Mouse (Mus musculus) hindbrain, embryonic 11.5 days (tissue): ENCODE data around the gene Cish. TPM values are rescaled to one million over a fixed set of nuclear protein-coding genes. Genes with fewer than 3 reads are reported as not detected.

Experiments used
- ATAC-seq: fragments of 200-750 bp; cut with Nextera tagmentation; 2 replicates; pipeline ENCODE4 v1.8.0; 2017; ENCODE audit warnings: mild to moderate bottlenecking, moderate TSS enrichment, moderate library complexity; ENCODE audit not compliant: low FRiP score
- DNase-seq: peaks from one replicate; pipeline ENCODE4 v3.0.0-alpha.2; 2015; ENCODE audit warnings: low spot score
- H3K27ac ChIP-seq: fragments of 300-500 bp; sonication (generic); 2 replicates; pipeline ENCODE4 v1.5.1; 2014; ENCODE audit warnings: mild to moderate bottlenecking, low read depth, low read length
- H3K27me3 ChIP-seq: fragments of 300-500 bp; sonication (generic); 2 replicates; pipeline ENCODE4 v1.6.1; 2014; ENCODE audit warnings: mild to moderate bottlenecking, low read length, moderate library complexity, mixed read lengths; ENCODE audit not compliant: control insufficient read depth, insufficient read depth
- H3K36me3 ChIP-seq: fragments of 300-500 bp; sonication (generic); 2 replicates; pipeline ENCODE4 v1.6.1; 2014; ENCODE audit warnings: mild to moderate bottlenecking, low read length, moderate library complexity, mixed read lengths; ENCODE audit not compliant: control insufficient read depth, insufficient read depth
- H3K4me1 ChIP-seq: fragments of 300-500 bp; sonication (generic); replicated peaks from 2 replicates; pipeline ENCODE4 v1.6.1; 2014; ENCODE audit warnings: low read length, mixed read lengths; ENCODE audit not compliant: control insufficient read depth, insufficient read depth
- H3K4me2 ChIP-seq: fragments of 300-500 bp; sonication (generic); replicated peaks from 2 replicates; pipeline ENCODE4 v1.6.1; 2014; ENCODE audit warnings: mild to moderate bottlenecking, low read depth, low read length
- H3K4me3 ChIP-seq: fragments of 300-500 bp; sonication (generic); 2 replicates; pipeline ENCODE4 v1.5.1; 2014; ENCODE audit warnings: low read depth, low read length
- H3K9ac ChIP-seq: fragments of 300-500 bp; sonication (generic); 2 replicates; pipeline ENCODE4 v1.6.1; 2014; ENCODE audit warnings: low read depth, low read length
- H3K9me3 ChIP-seq: fragments of 300-500 bp; sonication (generic); 2 replicates; pipeline ENCODE4 v1.6.1; 2016; ENCODE audit warnings: low read length; ENCODE audit not compliant: control insufficient read depth
- WGBS: fragments of 180-500 bp; shearing (Covaris S2); extraction: QIAGEN DNeasy Blood & Tissue Kit; methylation state at CpG from one replicate; pipeline ENCODE4 v1.1.7; 2014; 5-methylcytosine and 5-hydroxymethylcytosine counted together
- polyA plus RNA-seq: library from polyadenylated mRNA; unstranded; fragments of >200 nt; fragmentation: Nextera tagmentation; extraction: Ambion mirVana; gene quantifications from 2 replicates; pipeline ENCODE4 v1.2.1, GENCODE M21; 2014

Gene Cish
- polyA plus RNA-seq, 1 experiment from 2014 or later: 6.5 TPM

DNA sequence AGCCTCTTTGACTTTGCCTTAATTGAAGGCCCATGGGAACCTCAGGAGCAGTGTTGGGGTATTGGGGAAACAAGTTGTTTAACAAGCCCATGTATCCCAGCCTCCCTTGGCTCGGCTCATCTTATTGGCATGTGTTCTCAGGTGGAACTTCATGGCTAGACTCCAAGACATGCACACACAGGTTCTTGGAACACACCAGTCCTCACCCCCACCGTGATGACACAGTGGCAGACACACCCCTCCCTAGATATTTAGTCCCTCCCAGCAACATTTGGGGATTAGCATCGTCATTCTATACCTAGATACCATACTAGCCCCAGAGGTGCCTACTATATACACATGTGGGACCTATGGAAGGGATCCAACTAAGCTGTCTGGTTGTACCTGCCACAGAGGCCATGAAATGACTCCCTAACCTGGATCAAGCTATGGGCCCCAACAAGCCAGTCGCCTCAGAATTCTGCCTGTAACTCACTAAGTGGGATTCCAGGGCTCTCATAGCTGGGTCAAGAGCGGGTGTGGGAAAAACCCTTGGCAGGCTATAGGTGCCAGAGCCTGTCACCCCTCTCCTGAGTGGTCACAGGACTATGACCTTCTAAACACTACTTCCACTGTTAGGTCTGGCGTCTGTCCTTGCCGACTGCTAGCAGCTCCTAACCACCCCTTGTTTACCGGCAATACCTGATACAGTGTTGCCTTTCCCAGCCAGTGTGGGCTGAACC lies 2.4 kb downstream of the Cish start:
- WGBS: 92% methylated on average over 8 of the region's 8 CpGs
- H3K27me3 ChIP-seq: peaks cover 3% of the 10 kb centered on the region; the same call in 1 of the 2 replicates
- no peak overlapping the region for H3K4me2 ChIP-seq
- no peak for ATAC-seq
- no peaks in the 10 kb centered on the region for H3K36me3 ChIP-seq
- H3K4me1 ChIP-seq: no peaks in the 10 kb centered on the region; the same call in none of the 2 replicates
- no peak for DNase-seq
- no peak overlapping the region for H3K4me3 ChIP-seq
- H3K9ac ChIP-seq: no peak overlapping the region
- H3K9me3 ChIP-seq: no peaks in the 10 kb centered on the region
- H3K27ac ChIP-seq: no peak overlapping the region

DNA sequence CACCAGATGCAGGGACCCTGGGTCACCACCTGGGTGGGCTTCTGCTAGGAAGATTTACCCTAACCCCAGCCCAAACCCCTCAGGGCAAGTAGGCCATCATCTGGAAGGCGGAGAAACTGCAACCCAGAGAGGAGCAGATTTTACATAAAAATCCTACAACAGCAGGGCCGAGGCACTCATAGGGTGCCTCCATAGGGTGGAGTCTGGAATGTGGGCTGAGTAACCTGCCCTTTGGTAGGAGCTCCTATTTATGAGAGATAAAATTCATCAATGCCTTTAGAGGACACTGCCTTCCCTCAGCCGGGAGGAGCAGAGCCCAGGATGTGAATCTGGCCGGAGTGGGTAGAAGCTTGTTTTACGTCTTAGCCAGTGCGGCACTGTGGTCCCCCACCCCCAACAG lies 3.0 kb downstream of the Cish start:
- 91% methylated on average over 6 of the region's 6 CpGs for WGBS
- Histone ChIP-seq H3K4me2 (no peak overlapping the region), H3K4me1 (no peaks in the 10 kb centered on the region; the same call in none of the 2 replicates), H3K4me3 (no peak overlapping the region), H3K36me3 (no peaks in the 10 kb centered on the region), H3K27me3 (peaks cover 3% of the 10 kb centered on the region; the same call in 1 of the 2 replicates), H3K9me3 (no peaks in the 10 kb centered on the region), H3K27ac (no peak overlapping the region), H3K9ac (no peak overlapping the region)
- ATAC-seq (no peak), DNase-seq (no peak)

DNA sequence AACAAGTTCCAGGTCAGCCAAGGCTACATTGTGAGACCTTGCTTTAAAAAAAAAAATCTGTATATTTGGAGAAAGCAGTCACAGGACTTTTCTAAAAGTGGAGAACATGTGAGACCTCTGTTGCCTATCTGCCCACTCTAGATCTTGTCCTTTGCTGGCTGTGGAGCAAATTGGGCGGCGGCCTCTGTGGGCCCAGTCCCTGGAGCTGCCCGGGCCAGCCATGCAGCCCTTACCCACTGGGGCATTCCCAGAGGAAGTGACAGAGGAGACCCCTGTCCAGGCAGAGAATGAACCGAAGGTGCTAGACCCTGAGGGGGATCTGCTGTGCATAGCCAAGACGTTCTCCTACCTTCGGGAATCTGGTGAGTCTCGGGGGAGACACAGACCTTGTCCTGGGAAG lies 4.0 kb downstream of the Cish start:
- no peaks in the 10 kb centered on the region for H3K9me3 ChIP-seq
- WGBS: 89% methylated on average over 7 of the region's 7 CpGs
- DNase-seq (no peak), ATAC-seq (no peak)
- no peak overlapping the region for H3K4me3 ChIP-seq
- no peaks in the 10 kb centered on the region; the same call in none of the 2 replicates for H3K4me1 ChIP-seq
- H3K9ac ChIP-seq: no peak overlapping the region
- no peaks in the 10 kb centered on the region for H3K36me3 ChIP-seq
- peaks cover 3% of the 10 kb centered on the region; the same call in 1 of the 2 replicates for H3K27me3 ChIP-seq
- no peak overlapping the region for H3K27ac ChIP-seq
- H3K4me2 ChIP-seq: no peak overlapping the region

GRCm38 (mm10) chr9:107300224-107300973 lies 4.6 kb downstream of the Cish start:
- Histone ChIP-seq H3K9ac (no peak overlapping the region), H3K27ac (no peak overlapping the region), H3K36me3 (no peaks in the 10 kb centered on the region), H3K9me3 (no peaks in the 10 kb centered on the region), H3K4me2 (no peak overlapping the region), H3K4me3 (no peak overlapping the region), H3K4me1 (no peaks in the 10 kb centered on the region; the same call in none of the 2 replicates), H3K27me3 (peaks cover 3% of the 10 kb centered on the region; the same call in 1 of the 2 replicates)
- ATAC-seq: no peak
- 91% methylated on average over 30 of the region's 30 CpGs for WGBS
- no peak for DNase-seq

DNA sequence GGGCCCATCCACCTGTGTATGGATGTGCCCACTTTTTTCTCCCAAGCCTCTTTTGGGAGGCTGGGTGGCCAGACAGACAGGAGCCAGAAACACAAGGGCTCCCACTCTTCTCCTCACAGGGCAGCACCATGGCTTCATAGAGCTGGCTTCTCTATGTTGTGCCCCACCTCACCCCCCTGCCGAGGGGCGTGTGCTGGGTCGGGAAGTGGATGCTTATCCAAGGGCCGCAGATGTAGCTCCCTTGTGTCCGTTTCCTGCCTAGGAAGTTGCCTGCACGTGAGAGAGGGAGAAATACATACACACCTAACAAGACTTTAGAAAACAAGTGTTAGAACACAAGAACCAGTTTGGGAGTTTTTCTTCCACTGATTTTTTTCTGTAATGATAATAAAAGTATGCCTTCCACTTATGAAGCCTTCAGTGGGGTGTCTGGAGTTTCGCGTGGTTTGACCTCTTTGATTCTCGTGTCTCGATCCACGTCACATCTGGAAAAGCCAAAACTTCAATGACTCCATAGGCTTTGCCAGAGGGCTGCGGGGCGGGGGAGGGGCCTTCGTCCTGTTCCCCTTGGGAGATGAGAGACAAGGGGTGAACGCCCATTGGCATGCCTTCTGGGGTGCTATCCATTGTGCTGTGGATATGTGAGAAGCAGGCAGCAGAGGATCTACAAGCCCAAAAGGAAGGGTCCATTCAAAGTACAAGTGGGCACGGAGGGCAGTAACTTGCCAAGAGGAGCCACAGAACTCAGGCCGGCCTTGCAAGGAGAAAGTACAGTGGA lies 5.9 kb downstream of the Cish start:
- H3K4me1 ChIP-seq: no peaks in the 10 kb centered on the region; the same call in 1 of the 2 replicates
- no peak overlapping the region for H3K4me2 ChIP-seq
- no peak for ATAC-seq
- no peaks in the 10 kb centered on the region for H3K36me3 ChIP-seq
- WGBS: 85% methylated on average over 17 of the region's 17 CpGs
- H3K9me3 ChIP-seq: no peaks in the 10 kb centered on the region
- no peak overlapping the region for H3K27ac ChIP-seq
- no peak overlapping the region for H3K9ac ChIP-seq
- DNase-seq: no peak
- no peak overlapping the region for H3K4me3 ChIP-seq
- no peaks in the 10 kb centered on the region for H3K27me3 ChIP-seq

- no peak overlapping the region for H3K27ac ChIP-seq
- no peaks in the 10 kb centered on the region for H3K27me3 ChIP-seq
- no peaks in the 10 kb centered on the region for H3K9me3 ChIP-seq
- H3K4me1 ChIP-seq: no peaks in the 10 kb centered on the region
- no peak overlapping the region for H3K9ac ChIP-seq
- no peak for ATAC-seq
- no peak overlapping the region for H3K4me2 ChIP-seq
- WGBS: 81% methylated on average over 7 of the region's 7 CpGs
- no peaks in the 10 kb centered on the region for H3K36me3 ChIP-seq
- no peak overlapping the region for H3K4me3 ChIP-seq
- no peak for DNase-seq
Observed at GRCm38 (mm10) chr9:107302592-107302991, 6.8 kb downstream of the Cish start.

GRCm38 (mm10) chr9:107303121-107303820 lies 7.4 kb downstream of the Cish start:
- Histone ChIP-seq H3K9ac (no peak overlapping the region), H3K9me3 (no peaks in the 10 kb centered on the region), H3K4me1 (no peaks in the 10 kb centered on the region), H3K27me3 (no peaks in the 10 kb centered on the region), H3K4me2 (no peak overlapping the region), H3K27ac (no peak overlapping the region), H3K4me3 (no peak overlapping the region), H3K36me3 (no peaks in the 10 kb centered on the region)
- no peak for ATAC-seq
- DNase-seq: no peak
- 78% methylated on average over 9 of the region's 9 CpGs for WGBS

DNA sequence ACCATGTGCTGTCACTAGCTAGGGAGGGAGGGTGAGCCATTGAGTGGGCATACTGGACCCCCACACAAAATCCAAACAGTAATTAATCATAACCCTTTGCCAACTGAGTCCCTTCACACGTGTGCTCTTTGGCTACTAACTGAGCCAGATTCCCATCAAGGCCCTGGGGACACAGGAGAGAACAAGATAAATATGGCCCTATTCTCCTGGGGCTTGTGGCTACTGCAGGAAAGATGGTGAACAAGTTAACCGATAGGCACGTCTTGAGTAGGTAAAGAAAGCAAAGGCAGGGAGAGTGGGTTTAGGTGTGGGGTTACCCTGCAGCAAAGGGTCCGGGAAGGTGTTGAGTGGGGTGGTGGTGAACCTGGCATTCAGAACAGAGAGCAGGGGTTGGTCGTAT lies 8.1 kb downstream of the Cish start:
- H3K36me3 ChIP-seq: no peaks in the 10 kb centered on the region

More for the DNA sequence above, 8.1 kb downstream of the Cish start:
- ATAC-seq (no peak), DNase-seq (no peak)
- Histone ChIP-seq H3K4me1 (no peaks in the 10 kb centered on the region), H3K9ac (no peak overlapping the region), H3K4me2 (no peak overlapping the region), H3K9me3 (no peaks in the 10 kb centered on the region), H3K27ac (no peak overlapping the region), H3K4me3 (no peak overlapping the region), H3K27me3 (no peaks in the 10 kb centered on the region)
- WGBS: 81% methylated on average over 5 of the region's 5 CpGs
